Mouse (Mus musculus) MEL (cell line): Measurements from ENCODE around the gene Tefm. TPM values are rescaled to one million over a fixed set of nuclear protein-coding genes. Genes with fewer than 3 reads are reported as not detected.

Source experiments
- DNase-seq: peaks from one replicate; pipeline ENCODE4 v3.0.0; 2011; ENCODE audit warnings: low read depth, low spot score
- H3K27ac ChIP-seq: 2 replicates; pipeline ENCODE4 v1.5.1; 2012; ENCODE audit warnings: low read depth, mild to moderate bottlenecking, control low read depth, low read length, moderate library complexity; ENCODE audit not compliant: control insufficient read depth
- H3K27me3 ChIP-seq, 2 experiments: fragments of 150-350 bp in 1 of 2; sonication (generic) in 1 of 2; 2 replicates each; pipeline ENCODE4 v1.6.1; 2012; ENCODE audit warnings: low read length in 2 of 2, mild to moderate bottlenecking in 2 of 2, improper control_type of control experiment in 1 of 2, moderate library complexity in 1 of 2; ENCODE audit not compliant: insufficient read depth in 2 of 2, control insufficient read depth in 1 of 2
- H3K36me3 ChIP-seq, 2 experiments: 2 replicates each; pipeline ENCODE4 v1.6.1; 2012 to 2014; ENCODE audit warnings: low read length in 2 of 2, improper control_type of control experiment in 1 of 2, inconsistent platforms in 1 of 2, mild to moderate bottlenecking in 1 of 2; ENCODE audit not compliant: insufficient read depth in 2 of 2, control insufficient read depth in 1 of 2
- H3K4me1 ChIP-seq, 2 experiments: fragments of 150-350 bp in 1 of 2; sonication (generic) in 1 of 2; 2 replicates each; pipeline ENCODE4 v1.6.1; 2012; ENCODE audit warnings: low read length in 2 of 2, improper control_type of control experiment in 1 of 2, mild to moderate bottlenecking in 1 of 2; ENCODE audit not compliant: insufficient read depth in 2 of 2, control insufficient read depth in 1 of 2
- H3K4me3 ChIP-seq, 2 experiments: fragments of 150-350 bp in 1 of 2; sonication (generic) in 1 of 2; 2 replicates each; pipeline ENCODE4 v1.5.1; 2012; ENCODE audit warnings: low read depth in 2 of 2, low read length in 2 of 2, mild to moderate bottlenecking in 2 of 2, moderate library complexity in 2 of 2, control low read depth in 1 of 2, improper control_type of control experiment in 1 of 2; ENCODE audit not compliant: control insufficient read depth in 1 of 2, insufficient read depth in 1 of 2
- H3K79me2 ChIP-seq: 2 replicates; pipeline ENCODE4 v1.6.1; 2012; ENCODE audit warnings: mild to moderate bottlenecking, low read length, moderate library complexity; ENCODE audit not compliant: control insufficient read depth, poor library complexity, insufficient read depth
- H3K9ac ChIP-seq: 2 replicates; pipeline ENCODE4 v1.6.1; 2012; ENCODE audit warnings: low read depth, mild to moderate bottlenecking, control low read depth, low read length, moderate library complexity; ENCODE audit not compliant: control insufficient read depth, poor library complexity, severe bottlenecking
- H3K9me3 ChIP-seq: fragments of 150-350 bp; sonication (generic); replicated peaks from 2 replicates; pipeline ENCODE4 v1.6.1; 2012; ENCODE audit warnings: mild to moderate bottlenecking, low read length, improper control_type of control experiment, moderate library complexity; ENCODE audit not compliant: insufficient read depth
- BHLHE40 ChIP-seq: IDR thresholded peaks from 2 replicates; pipeline ENCODE4 v1.6.1; 2012; ENCODE audit warnings: low read depth, mild to moderate bottlenecking, inconsistent platforms, low read length, improper control_type of control experiment, borderline replicate concordance
- CHD1 ChIP-seq: IDR thresholded peaks from 2 replicates; pipeline ENCODE4 v1.6.1; 2012; ENCODE audit warnings: low read depth, mild to moderate bottlenecking, inconsistent platforms, low read length, improper control_type of control experiment
- CHD2 ChIP-seq: IDR thresholded peaks from 2 replicates; pipeline ENCODE4 v1.6.1; 2011; ENCODE audit warnings: low read length, improper control_type of control experiment
- ELF1 ChIP-seq: IDR thresholded peaks from 2 replicates; pipeline ENCODE4 v1.6.1; 2014; ENCODE audit warnings: low read depth, mild to moderate bottlenecking, inconsistent platforms, low read length, improper control_type of control experiment, moderate library complexity
- EP300 ChIP-seq, 2 experiments: IDR thresholded peaks; 2 replicates each; pipeline ENCODE4 v1.6.1; 2011; ENCODE audit warnings: improper control_type of control experiment in 2 of 2, low read length in 2 of 2, low read depth in 1 of 2, mild to moderate bottlenecking in 1 of 2
- ETS1 ChIP-seq: IDR thresholded peaks from 2 replicates; pipeline ENCODE4 v1.6.1; 2012; ENCODE audit warnings: low read depth, mild to moderate bottlenecking, inconsistent platforms, low read length, improper control_type of control experiment, moderate library complexity
- GABPA ChIP-seq: IDR thresholded peaks from 2 replicates; pipeline ENCODE4 v1.6.1; 2012; ENCODE audit warnings: low read depth, mild to moderate bottlenecking, inconsistent platforms, low read length, improper control_type of control experiment, moderate library complexity
- GATA1 ChIP-seq: IDR thresholded peaks from 2 replicates; pipeline ENCODE4 v1.6.1; 2011; ENCODE audit warnings: low read depth, low read length, improper control_type of control experiment
- KAT2A ChIP-seq: conservative IDR thresholded peaks from 2 replicates; pipeline ENCODE4 v1.6.1; 2012; ENCODE audit warnings: low read depth, low read length, improper control_type of control experiment, inconsistent platforms
- MAFK ChIP-seq: IDR thresholded peaks from 2 replicates; pipeline ENCODE4 v1.6.1; 2011; ENCODE audit warnings: low read depth, mild to moderate bottlenecking, low read length, improper control_type of control experiment, borderline replicate concordance
- MAZ ChIP-seq: IDR thresholded peaks from 2 replicates; pipeline ENCODE4 v1.6.1; 2012; ENCODE audit warnings: low read depth, mild to moderate bottlenecking, inconsistent platforms, low read length, improper control_type of control experiment
- MEF2A ChIP-seq: IDR thresholded peaks from 2 replicates; pipeline ENCODE4 v1.6.1; 2014; ENCODE audit warnings: low read depth, mild to moderate bottlenecking, inconsistent platforms, low read length, improper control_type of control experiment; ENCODE audit not compliant: poor library complexity, insufficient replicate concordance, severe bottlenecking; ENCODE audit errors: extremely low read depth
- MXI1 ChIP-seq: IDR thresholded peaks from 2 replicates; pipeline ENCODE4 v1.6.1; 2011; ENCODE audit warnings: mild to moderate bottlenecking, low read depth, low read length, improper control_type of control experiment
- MYB ChIP-seq: IDR thresholded peaks from 2 replicates; pipeline ENCODE4 v1.6.1; 2011; ENCODE audit warnings: mild to moderate bottlenecking, low read depth, low read length, improper control_type of control experiment
- MYC ChIP-seq: IDR thresholded peaks from 2 replicates; pipeline ENCODE4 v1.6.1; 2011; ENCODE audit warnings: low read depth, mild to moderate bottlenecking, low read length, improper control_type of control experiment, moderate library complexity
- NRF1 ChIP-seq: IDR thresholded peaks from 2 replicates; pipeline ENCODE4 v1.6.1; 2014; ENCODE audit warnings: low read depth, mild to moderate bottlenecking, inconsistent platforms, low read length, improper control_type of control experiment, moderate library complexity; ENCODE audit not compliant: poor library complexity, insufficient read depth, severe bottlenecking
- POLR2A ChIP-seq, 2 experiments: IDR thresholded peaks; 2 replicates each; pipeline ENCODE4 v1.6.1; 2011 to 2012; ENCODE audit warnings: low read length in 2 of 2, mild to moderate bottlenecking in 2 of 2, control low read depth in 1 of 2, improper control_type of control experiment in 1 of 2, low read depth in 1 of 2, moderate library complexity in 1 of 2; ENCODE audit not compliant: control insufficient read depth in 1 of 2, insufficient read depth in 1 of 2, poor library complexity in 1 of 2
- POLR2AphosphoS2 ChIP-seq: IDR thresholded peaks from 2 replicates; pipeline ENCODE4 v1.6.1; 2011; ENCODE audit warnings: low read length, improper control_type of control experiment
- POLR2AphosphoS5 ChIP-seq: IDR thresholded peaks from 2 replicates; pipeline ENCODE4 v1.6.1; 2012; ENCODE audit warnings: low read depth, borderline replicate concordance, mild to moderate bottlenecking, inconsistent platforms, low read length, moderate library complexity, mixed read lengths
- RAD21 ChIP-seq: IDR thresholded peaks from 2 replicates; pipeline ENCODE4 v1.6.1; 2011; ENCODE audit warnings: mild to moderate bottlenecking, low read depth, low read length, improper control_type of control experiment
- RCOR1 ChIP-seq: IDR thresholded peaks from 2 replicates; pipeline ENCODE4 v1.6.1; 2012; ENCODE audit warnings: low read depth, mild to moderate bottlenecking, inconsistent platforms, low read length, improper control_type of control experiment
- SIN3A ChIP-seq: IDR thresholded peaks from 2 replicates; pipeline ENCODE4 v1.6.1; 2012; ENCODE audit warnings: low read length, improper control_type of control experiment, inconsistent platforms
- TAL1 ChIP-seq: IDR thresholded peaks from 2 replicates; pipeline ENCODE4 v1.6.1; 2012; ENCODE audit warnings: mild to moderate bottlenecking, inconsistent platforms, low read length, moderate library complexity, mixed read lengths
- TBP ChIP-seq: IDR thresholded peaks from 2 replicates; pipeline ENCODE4 v1.8.0; 2011; ENCODE audit warnings: low read depth, low read length, improper control_type of control experiment
- TCF12 ChIP-seq: IDR thresholded peaks from 2 replicates; pipeline ENCODE4 v1.6.1; 2014; ENCODE audit warnings: low read depth, mild to moderate bottlenecking, inconsistent platforms, low read length, improper control_type of control experiment, moderate library complexity
- USF2 ChIP-seq, 2 experiments: IDR thresholded peaks; 2 replicates each; pipeline ENCODE4 v1.6.1; 2011 to 2012; ENCODE audit warnings: improper control_type of control experiment in 2 of 2, low read length in 2 of 2, borderline replicate concordance in 1 of 2, inconsistent platforms in 1 of 2, low read depth in 1 of 2, mild to moderate bottlenecking in 1 of 2; ENCODE audit not compliant: insufficient read depth in 1 of 2
- ZMIZ1 ChIP-seq: IDR thresholded peaks from 2 replicates; pipeline ENCODE4 v1.6.1; 2012; ENCODE audit warnings: low read depth, mild to moderate bottlenecking, inconsistent platforms, low read length, improper control_type of control experiment, moderate library complexity
- ZNF384 ChIP-seq: IDR thresholded peaks from 2 replicates; pipeline ENCODE4 v1.6.1; 2012; ENCODE audit warnings: low read depth, mild to moderate bottlenecking, inconsistent platforms, low read length, improper control_type of control experiment
- polyA plus RNA-seq, 2 experiments: library from polyadenylated mRNA; stranded (reverse) in 1 of 2; unstranded in 1 of 2; fragments of >175 nt in 1 of 2; fragments of >200 nt in 1 of 2; gene quantifications; 2 replicates each; pipeline versions ENCODE4 v1.2.1 to v1.2.4; 2012; ENCODE audit warnings: low replicate concordance in 2 of 2, low read depth in 1 of 2; ENCODE audit not compliant: insufficient read length in 2 of 2, insufficient read depth in 1 of 2, missing spikeins in 1 of 2
- total RNA-seq: library from RNA; depleted of rRNA; stranded (reverse); fragments of 300-350 nt; gene quantifications from 2 replicates; pipeline ENCODE4 v1.2.3, GENCODE M21; 2012

Tefm gene
- total and polyA plus RNA-seq, 3 experiments: 23.6 to 33.9 TPM; not detected in 1

DNA sequence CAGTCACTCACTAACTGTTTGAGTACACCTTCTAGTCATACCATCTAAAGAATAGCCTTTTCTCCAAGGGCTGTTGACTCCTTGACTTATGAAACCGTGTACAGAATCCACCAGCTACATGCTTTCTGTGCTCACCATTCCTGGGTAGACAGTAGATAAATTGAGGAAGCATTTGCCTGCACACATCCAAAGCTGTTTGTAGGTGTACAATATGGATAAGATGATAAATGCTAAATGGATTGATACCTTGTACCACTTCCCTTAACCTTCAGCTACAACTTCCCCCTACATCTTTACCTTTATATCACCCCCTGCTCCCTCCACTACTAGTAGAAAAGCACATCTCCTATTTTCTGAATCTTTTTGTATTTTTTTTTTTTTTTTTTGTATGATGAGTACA, 37.6 kb downstream of the Tefm start:
- DNase-seq: peak; percentile 54
- H3K27ac ChIP-seq: peak overlapping the region; percentile 37; the same call in 1 of the 2 replicates
- H3K4me1 ChIP-seq: peaks cover 14 to 16% of the 10 kb centered on the region in 2 experiments
- peaks cover 1% of the 10 kb centered on the region; the same call in 1 of the 2 replicates for H3K79me2 ChIP-seq
- TF ChIP-seq TAL1 (peak; percentile 35; the same call in 1 of the 2 replicates), GATA1 (peak; percentile 54), SIN3A (peak; percentile 17; the same call in 1 of the 2 replicates), EP300 (IDR thresholded peaks at IDR 0.05; ENCODE audit: low read depth in 1 of 2, low read length in 2 of 2) (peak; percentile 75 to 83), GABPA (no peak), RAD21 (no peak), KAT2A (no peak), POLR2AphosphoS5 (no peak), CHD2 (no peak), TCF12 (peak; percentile 44; the same call in 1 of the 2 replicates), RCOR1 (0 out of 2 replicates have a peak, but pooled peaks have one; percentile 30), ELF1 (no peak), BHLHE40 (no peak), ZNF384 (peak; percentile 47; the same call in 1 of the 2 replicates), POLR2A (IDR thresholded peaks at IDR 0.05; ENCODE audit: control insufficient read depth in 1 of 2, insufficient read depth in 1 of 2, low read depth in 1 of 2, low read length in 2 of 2, poor library complexity in 1 of 2) (no peak), ZMIZ1 (no peak)
- H3K9me3 ChIP-seq: no peaks in the 10 kb centered on the region
- no peak overlapping the region for H3K9ac ChIP-seq
- H3K4me3 ChIP-seq: no peak overlapping the region
- H3K27me3 ChIP-seq: no peaks in the 10 kb centered on the region
- H3K36me3 ChIP-seq: peaks cover 33 to 39% of the 10 kb centered on the region in 2 experiments

DNA sequence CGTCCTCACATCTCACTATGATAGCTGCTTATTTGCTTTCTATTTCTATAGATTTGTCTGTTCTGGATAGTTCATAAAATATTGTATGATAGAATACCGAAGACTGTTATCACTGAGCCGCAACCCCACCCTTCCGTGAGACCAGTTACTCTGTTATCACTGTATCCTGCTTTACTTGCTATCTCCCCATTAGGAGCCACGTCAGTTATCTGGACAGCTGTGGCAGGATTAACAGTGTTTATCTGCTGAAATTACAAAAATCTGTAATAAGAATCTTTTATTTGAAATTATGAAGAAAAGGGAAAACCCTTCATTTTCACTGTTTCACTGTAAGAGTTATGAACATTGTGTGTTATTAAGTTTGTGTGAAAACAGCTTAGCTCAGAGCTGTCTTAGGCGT, 40.7 kb downstream of the Tefm start:
- Histone ChIP-seq H3K27me3 (no peaks in the 10 kb centered on the region), H3K4me3 (no peak overlapping the region), H3K27ac (peak overlapping the region; percentile 78), H3K9ac (no peak overlapping the region), H3K36me3 (peaks cover 33 to 48% of the 10 kb centered on the region in 2 experiments), H3K9me3 (no peaks in the 10 kb centered on the region), H3K4me1 (peaks cover 17 to 19% of the 10 kb centered on the region in 2 experiments), H3K79me2 (peaks cover 2% of the 10 kb centered on the region)
- DNase-seq: no peak
- TF ChIP-seq NRF1 (no peak), ZNF384 (peak; percentile 29; the same call in 1 of the 2 replicates), MXI1 (peak; percentile 79; the same call in 1 of the 2 replicates), ZMIZ1 (0 out of 2 replicates have a peak, but pooled peaks have one; percentile 45), TCF12 (peak; percentile 97), GATA1 (peak; percentile 99), ELF1 (0 out of 2 replicates have a peak, but pooled peaks have one; percentile 40), CHD1 (0 out of 2 replicates have a peak, but pooled peaks have one; percentile 68), EP300 (IDR thresholded peaks at IDR 0.05; ENCODE audit: low read depth in 1 of 2, low read length in 2 of 2) (peak; percentile 99), ETS1 (peak; percentile 95), POLR2AphosphoS2 (no peak), MAZ (peak; percentile 68; the same call in 1 of the 2 replicates), POLR2A (IDR thresholded peaks at IDR 0.05; ENCODE audit: control insufficient read depth in 1 of 2, insufficient read depth in 1 of 2, low read depth in 1 of 2, low read length in 2 of 2, poor library complexity in 1 of 2) (0 out of 4 replicates have a peak, but pooled peaks of 1 of the 2 experiments have one; percentile 21), MEF2A (0 out of 2 replicates have a peak, but pooled peaks have one; percentile 32), MYC (0 out of 2 replicates have a peak, but pooled peaks have one; percentile 55), CHD2 (peak; percentile 40; the same call in 1 of the 2 replicates), GABPA (peak; percentile 61; the same call in 1 of the 2 replicates), POLR2AphosphoS5 (no peak), MAFK (peak; percentile 92), MYB (peak; percentile 85), USF2 (IDR thresholded peaks at IDR 0.05; ENCODE audit: borderline replicate concordance in 1 of 2, insufficient read depth in 1 of 2, low read depth in 1 of 2, low read length in 2 of 2) (no peak), TBP (no peak)
